Mouse (Mus musculus) forebrain, postnatal 0 days (tissue): ENCODE results near the gene Papss2. TPM values are rescaled to one million over a fixed set of nuclear protein-coding genes. Genes with fewer than 3 reads are reported as not detected.

Experiments
- ATAC-seq: fragments of 200-750 bp; cut with Nextera tagmentation; 2 replicates; pipeline ENCODE4 v1.8.0; 2017; ENCODE audit warnings: mild to moderate bottlenecking, moderate library complexity
- DNase-seq: peaks from one replicate; pipeline ENCODE4 v3.0.0-alpha.2; 2015
- H3K27ac ChIP-seq: fragments of 300-500 bp; sonication (generic); 2 replicates; pipeline ENCODE4 v1.5.1; 2014; ENCODE audit warnings: low read depth, mild to moderate bottlenecking, antibody characterized with exemption, low read length, moderate library complexity, mixed read lengths
- H3K27me3 ChIP-seq: fragments of 300-500 bp; sonication (generic); 2 replicates; pipeline ENCODE4 v1.6.1; 2014; ENCODE audit warnings: mild to moderate bottlenecking, low read length, mixed read lengths; ENCODE audit not compliant: insufficient read depth
- H3K36me3 ChIP-seq: fragments of 300-500 bp; sonication (generic); 2 replicates; pipeline ENCODE4 v1.6.1; 2014; ENCODE audit warnings: mild to moderate bottlenecking, moderate library complexity; ENCODE audit not compliant: insufficient read depth
- H3K4me1 ChIP-seq: fragments of 300-500 bp; sonication (generic); 2 replicates; pipeline ENCODE4 v1.6.1; 2014; ENCODE audit warnings: antibody characterized with exemption; ENCODE audit not compliant: insufficient read depth
- H3K4me2 ChIP-seq: fragments of 300-500 bp; sonication (generic); 2 replicates; pipeline ENCODE4 v1.6.1; 2014; ENCODE audit warnings: low read depth, mild to moderate bottlenecking, moderate library complexity
- H3K4me3 ChIP-seq: fragments of 300-500 bp; sonication (generic); 2 replicates; pipeline ENCODE4 v1.5.1; 2014; ENCODE audit warnings: low read depth, low read length, mixed read lengths
- H3K9ac ChIP-seq: fragments of 300-500 bp; sonication (generic); 2 replicates; pipeline ENCODE4 v1.6.1; 2014; ENCODE audit warnings: mild to moderate bottlenecking
- H3K9me3 ChIP-seq: fragments of 300-500 bp; sonication (generic); 2 replicates; pipeline ENCODE4 v1.6.1; 2016; ENCODE audit warnings: low read length
- CTCF ChIP-seq: sonication (generic); IDR thresholded peaks from 2 replicates; pipeline ENCODE4 v1.5.1; 2016; ENCODE audit warnings: antibody characterized with exemption, control low read depth, low read depth
- WGBS: fragments of 180-500 bp; shearing (Covaris S2); extraction: QIAGEN DNeasy Blood & Tissue Kit; methylation state at CpG from one replicate; pipeline ENCODE4 v1.1.7; 2014; 5-methylcytosine and 5-hydroxymethylcytosine counted together
- polyA plus RNA-seq: library from polyadenylated mRNA; unstranded; fragments of >200 nt; fragmentation: Nextera tagmentation; extraction: Ambion mirVana; gene quantifications from 2 replicates; pipeline ENCODE4 v1.2.1, GENCODE M21; 2015
- total RNA-seq: library from RNA; depleted of rRNA; stranded (reverse); fragments of >200 nt; gene quantifications from 2 replicates; pipeline ENCODE4 v1.2.3, GENCODE M21; 2014

Gene Papss2
- total and polyA plus RNA-seq, 2 experiments from 2014 or later, result 1.2 to 3.8 TPM

- DNase-seq (no peak), ATAC-seq (no peak)
- H3K9ac ChIP-seq, result no peak overlapping the region
- no peak overlapping the region for H3K27ac ChIP-seq
- WGBS, result 83% methylated on average over 3 of the region's 3 CpGs
- no peak overlapping the region for H3K4me2 ChIP-seq
- H3K27me3 ChIP-seq, result no peaks in the 10 kb centered on the region
- no peaks in the 10 kb centered on the region for H3K4me1 ChIP-seq
- no peaks in the 10 kb centered on the region for H3K36me3 ChIP-seq
- TF ChIP-seq CTCF, result no peak
- no peaks in the 10 kb centered on the region for H3K9me3 ChIP-seq
- H3K4me3 ChIP-seq, result no peak overlapping the region
Measured at GRCm38 (mm10) chr19:32622142-32622541, 26.6 kb downstream of the Papss2 start.

GRCm38 (mm10) chr19:32626768-32627331 is 31.3 kb downstream of the Papss2 start:
- no peaks in the 10 kb centered on the region for H3K27me3 ChIP-seq
- TF ChIP-seq CTCF, result no peak
- DNase-seq (no peak), ATAC-seq (no peak)
- no peak overlapping the region for H3K4me2 ChIP-seq
- H3K4me3 ChIP-seq, result no peak overlapping the region
- H3K9ac ChIP-seq, result no peak overlapping the region
- 79% methylated on average over 13 of the region's 13 CpGs for WGBS
- no peaks in the 10 kb centered on the region for H3K4me1 ChIP-seq
- no peak overlapping the region for H3K27ac ChIP-seq
- no peaks in the 10 kb centered on the region for H3K9me3 ChIP-seq
- H3K36me3 ChIP-seq, result no peaks in the 10 kb centered on the region

GRCm38 (mm10) chr19:32627631-32628030 is 32.0 kb downstream of the Papss2 start:
- ATAC-seq (no peak), DNase-seq (no peak)
- Histone ChIP-seq H3K27ac (no peak overlapping the region), H3K4me3 (no peak overlapping the region), H3K36me3 (no peaks in the 10 kb centered on the region), H3K27me3 (no peaks in the 10 kb centered on the region), H3K9ac (no peak overlapping the region), H3K4me2 (no peak overlapping the region), H3K9me3 (no peaks in the 10 kb centered on the region), H3K4me1 (no peaks in the 10 kb centered on the region)
- WGBS, result 82% methylated on average over 4 of the region's 4 CpGs
- no peak for TF ChIP-seq CTCF

GRCm38 (mm10) chr19:32628572-32629132 is 33.1 kb downstream of the Papss2 start:
- H3K4me3 ChIP-seq, result no peak overlapping the region
- no peak for DNase-seq
- no peak for ATAC-seq

GRCm38 (mm10) chr19:32634916-32635315 is 39.3 kb downstream of the Papss2 start:
- no peak for ATAC-seq
- H3K27me3 ChIP-seq, result no peaks in the 10 kb centered on the region
- no peaks in the 10 kb centered on the region for H3K9me3 ChIP-seq
- DNase-seq, result no peak
- TF ChIP-seq CTCF, result no peak
- no peak overlapping the region for H3K27ac ChIP-seq
- no peaks in the 10 kb centered on the region for H3K4me1 ChIP-seq
- WGBS, result 61% methylated on average over 8 of the region's 8 CpGs
- no peak overlapping the region for H3K4me3 ChIP-seq
- no peak overlapping the region for H3K4me2 ChIP-seq
- no peaks in the 10 kb centered on the region for H3K36me3 ChIP-seq
- no peak overlapping the region for H3K9ac ChIP-seq

More at GRCm38 (mm10) chr19:32628572-32629132, 33.1 kb downstream of the Papss2 start:
- TF ChIP-seq CTCF, result no peak
- Histone ChIP-seq H3K9me3 (no peaks in the 10 kb centered on the region), H3K4me2 (no peak overlapping the region), H3K9ac (no peak overlapping the region), H3K36me3 (no peaks in the 10 kb centered on the region), H3K27me3 (no peaks in the 10 kb centered on the region), H3K4me1 (no peaks in the 10 kb centered on the region), H3K27ac (no peak overlapping the region)
- 80% methylated on average over 7 of the region's 7 CpGs for WGBS

- TF ChIP-seq CTCF, result no peak
- DNase-seq (no peak), ATAC-seq (no peak)
- Histone ChIP-seq H3K27me3 (no peaks in the 10 kb centered on the region), H3K9ac (no peak overlapping the region), H3K9me3 (no peaks in the 10 kb centered on the region), H3K4me1 (no peaks in the 10 kb centered on the region), H3K4me2 (no peak overlapping the region), H3K4me3 (no peak overlapping the region), H3K27ac (no peak overlapping the region), H3K36me3 (no peaks in the 10 kb centered on the region)
- WGBS, result 78% methylated on average over 16 of the region's 16 CpGs
Measured at GRCm38 (mm10) chr19:32637357-32638275, 42.0 kb downstream of the Papss2 start.

- Histone ChIP-seq H3K4me3 (no peak overlapping the region), H3K9me3 (no peaks in the 10 kb centered on the region), H3K36me3 (no peaks in the 10 kb centered on the region), H3K4me2 (no peak overlapping the region), H3K27me3 (no peaks in the 10 kb centered on the region), H3K4me1 (no peaks in the 10 kb centered on the region), H3K9ac (no peak overlapping the region), H3K27ac (no peak overlapping the region)
- DNase-seq (no peak), ATAC-seq (peak; percentile 8; the same call in 1 of the 2 replicates)
- WGBS, result 38% methylated on average over 13 of the region's 13 CpGs
- no peak for TF ChIP-seq CTCF
Measured at GRCm38 (mm10) chr19:32638276-32638903, 42.8 kb downstream of the Papss2 start.
